Mouse (Mus musculus): ENCODE measurements at regions not wholly inside any gene's neighbourhood (a gene's known extent, or its start where the extent isn't known, plus 50 kb on each side); places are given as distances from the start of the nearest gene placed in this dataset.
A peak's percentile ranks its signal among the peaks of the same experiment; 100 is the strongest.

GRCm38 (mm10) chr3:53729810-53730209 is 72.7 kb upstream of the Frem2 start:
- Histone ChIP-seq H3K4me1 (peaks cover 25% of the 10 kb centered on the region), H3K9ac (peak overlapping the region; percentile 57), H3K36me3 (no peaks in the 10 kb centered on the region), H3K9me3 (peaks cover 4% of the 10 kb centered on the region; the same call in 1 of the 2 replicates), H3K27me3 (replicated peaks) (no peaks in the 10 kb centered on the region), H3K4me2 (peak overlapping the region; percentile 60), H3K4me3 (peak overlapping the region; percentile 23), H3K27ac (replicated peaks) (peak overlapping the region; percentile 71)
- WGBS, result 9% methylated on average over 5 of the region's 5 CpGs
- no peak for ATAC-seq (ENCODE audit: extremely low read depth, insufficient number of reproducible peaks, low FRiP score, low TSS enrichment)

DNA sequence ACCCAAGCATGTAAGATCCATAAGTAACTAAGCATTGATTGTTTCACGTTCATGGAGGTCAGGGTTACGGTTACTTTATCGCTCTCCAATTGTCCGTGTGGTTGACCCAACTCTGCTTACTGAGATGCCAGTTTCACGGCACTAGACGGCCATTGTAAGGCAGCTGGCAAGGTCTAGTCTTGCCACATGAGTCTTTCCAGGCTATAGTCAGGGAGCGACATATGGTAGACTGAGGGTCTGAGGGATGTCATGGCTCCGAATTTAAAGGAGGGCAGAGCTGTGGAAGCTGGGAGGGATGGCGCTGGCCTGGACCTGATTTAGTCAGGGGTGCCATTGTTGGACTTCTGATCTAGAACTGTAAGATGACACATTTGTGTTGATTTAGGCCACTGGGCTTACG is 72.0 kb upstream of the Frem2 start:
- no peaks in the 10 kb centered on the region for H3K36me3 ChIP-seq
- no peak overlapping the region for H3K27ac ChIP-seq (replicated peaks)
- no peak for ATAC-seq (ENCODE audit: extremely low read depth, insufficient number of reproducible peaks, low FRiP score, low TSS enrichment)
- 90% methylated on average over 10 of the region's 10 CpGs for WGBS
- H3K9me3 ChIP-seq, result peaks cover 4% of the 10 kb centered on the region; the same call in 1 of the 2 replicates
- H3K27me3 ChIP-seq (replicated peaks), result no peaks in the 10 kb centered on the region
- H3K9ac ChIP-seq, result no peak overlapping the region
- H3K4me1 ChIP-seq, result peaks cover 23% of the 10 kb centered on the region
- no peak overlapping the region for H3K4me2 ChIP-seq
- H3K4me3 ChIP-seq, result no peak overlapping the region

GRCm38 (mm10) chr3:53727737-53728136 is 70.6 kb upstream of the Frem2 start:
- no peak overlapping the region for H3K9ac ChIP-seq
- no peaks in the 10 kb centered on the region for H3K36me3 ChIP-seq
- peaks cover 4% of the 10 kb centered on the region; the same call in 1 of the 2 replicates for H3K9me3 ChIP-seq
- no peak overlapping the region for H3K4me3 ChIP-seq
- no peaks in the 10 kb centered on the region for H3K27me3 ChIP-seq (replicated peaks)
- no peak for ATAC-seq (ENCODE audit: extremely low read depth, insufficient number of reproducible peaks, low FRiP score, low TSS enrichment)
- no peak overlapping the region for H3K4me2 ChIP-seq
- no peak overlapping the region for H3K27ac ChIP-seq (replicated peaks)
- WGBS, result 75% methylated on average over 1 of the region's 1 CpGs
- H3K4me1 ChIP-seq, result peaks cover 22% of the 10 kb centered on the region

GRCm38 (mm10) chr3:53707101-53707500 is 49.9 kb upstream of the Frem2 start:
- no peaks in the 10 kb centered on the region for H3K36me3 ChIP-seq
- H3K4me2 ChIP-seq, result peak overlapping the region; percentile 26; the same call in 1 of the 2 replicates
- no peak overlapping the region for H3K4me3 ChIP-seq
- H3K9me3 ChIP-seq, result no peaks in the 10 kb centered on the region
- H3K4me1 ChIP-seq, result peaks cover 30% of the 10 kb centered on the region
- peak; percentile 61 for ATAC-seq (ENCODE audit: extremely low read depth, insufficient number of reproducible peaks, low FRiP score, low TSS enrichment)
- H3K9ac ChIP-seq, result no peak overlapping the region; the same call in 1 of the 2 replicates
- no peaks in the 10 kb centered on the region for H3K27me3 ChIP-seq (replicated peaks)
- H3K27ac ChIP-seq (replicated peaks), result peak overlapping the region; percentile 63
- WGBS, result 44% methylated on average over 3 of the region's 3 CpGs
